Mouse (Mus musculus): ENCODE results near the gene Mrpl32.

The Mrpl32 gene

DNA sequence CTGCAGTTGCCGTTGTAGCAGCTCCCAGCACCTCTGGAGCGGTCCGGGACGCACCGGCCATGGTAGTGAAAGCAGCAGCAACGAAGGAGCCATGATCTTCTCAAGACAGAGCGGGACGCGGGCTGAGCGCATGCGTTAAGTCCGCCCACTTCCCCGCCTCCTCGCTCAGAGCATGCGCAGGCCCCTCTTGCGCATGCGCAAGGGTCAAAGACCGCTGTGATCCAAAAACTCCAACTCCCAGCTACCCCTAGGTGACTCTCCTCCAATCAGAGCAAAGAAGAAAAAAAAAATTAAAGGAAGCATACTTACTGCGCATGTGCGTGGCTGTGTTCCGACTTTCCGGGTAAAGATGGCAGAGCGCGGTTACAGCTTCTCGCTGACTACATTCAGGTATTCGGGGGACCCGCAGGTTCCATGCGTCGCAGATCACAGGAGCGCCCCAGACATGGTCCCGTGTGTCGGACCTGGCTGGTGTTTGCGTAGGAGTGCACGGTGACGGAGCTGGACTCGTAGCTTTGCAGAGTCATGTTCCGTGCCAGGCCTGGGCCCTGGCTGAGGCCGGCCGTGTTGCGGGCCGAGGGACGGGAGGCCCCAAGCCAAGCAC lies at the start of gene Mrpl32, which contains the start of gene Psma2:
Gene Mrpl32 (minus strand): TSS at position 240 of the 604 bp plus-strand sequence.
Gene Psma2 (plus strand): TSS at position 315 of the 604 bp plus-strand sequence.
- peak; percentile 98 for DNase-seq

DNA sequence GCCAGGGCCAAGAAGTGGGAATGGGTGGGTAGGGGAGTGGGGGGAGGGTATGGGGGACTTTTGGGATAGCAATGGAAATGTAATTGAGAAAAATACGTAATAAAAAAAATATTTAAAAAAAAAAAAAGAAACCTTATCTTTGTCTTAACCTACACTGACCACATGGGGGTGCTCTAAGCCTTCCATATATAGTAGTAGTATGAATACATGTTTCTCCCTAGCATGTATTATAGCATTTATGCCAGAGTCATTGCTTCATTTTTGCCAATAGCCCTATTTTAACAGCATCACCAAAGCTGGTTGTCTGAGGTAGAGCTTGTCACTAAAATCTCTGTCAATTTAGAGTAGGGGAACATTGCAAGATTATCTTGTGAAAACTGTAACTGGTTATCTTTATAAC lies 36.3 kb upstream of the Mrpl32 start:
- DNase-seq, result no peak

DNA sequence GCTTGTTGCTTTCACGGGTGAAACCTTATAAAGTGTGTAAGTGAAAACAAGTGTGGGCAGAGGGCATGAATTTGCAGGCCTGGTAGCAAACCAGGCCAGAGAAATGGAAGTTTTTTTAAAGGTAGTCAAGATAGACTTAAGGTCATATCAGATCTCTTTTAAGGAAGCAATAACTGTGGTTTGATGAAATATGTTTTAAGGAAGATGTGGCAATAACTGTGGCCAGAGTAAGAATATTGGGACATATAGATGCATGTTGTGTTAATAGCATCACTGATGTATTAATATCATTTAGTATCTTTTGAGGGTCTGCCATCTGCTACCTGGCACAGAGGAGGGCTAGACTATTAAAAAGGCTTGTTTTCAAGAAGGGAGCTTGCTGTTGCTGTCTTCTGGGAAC lies 27.0 kb upstream of the Mrpl32 start:
- DNase-seq, result no peak

DNA sequence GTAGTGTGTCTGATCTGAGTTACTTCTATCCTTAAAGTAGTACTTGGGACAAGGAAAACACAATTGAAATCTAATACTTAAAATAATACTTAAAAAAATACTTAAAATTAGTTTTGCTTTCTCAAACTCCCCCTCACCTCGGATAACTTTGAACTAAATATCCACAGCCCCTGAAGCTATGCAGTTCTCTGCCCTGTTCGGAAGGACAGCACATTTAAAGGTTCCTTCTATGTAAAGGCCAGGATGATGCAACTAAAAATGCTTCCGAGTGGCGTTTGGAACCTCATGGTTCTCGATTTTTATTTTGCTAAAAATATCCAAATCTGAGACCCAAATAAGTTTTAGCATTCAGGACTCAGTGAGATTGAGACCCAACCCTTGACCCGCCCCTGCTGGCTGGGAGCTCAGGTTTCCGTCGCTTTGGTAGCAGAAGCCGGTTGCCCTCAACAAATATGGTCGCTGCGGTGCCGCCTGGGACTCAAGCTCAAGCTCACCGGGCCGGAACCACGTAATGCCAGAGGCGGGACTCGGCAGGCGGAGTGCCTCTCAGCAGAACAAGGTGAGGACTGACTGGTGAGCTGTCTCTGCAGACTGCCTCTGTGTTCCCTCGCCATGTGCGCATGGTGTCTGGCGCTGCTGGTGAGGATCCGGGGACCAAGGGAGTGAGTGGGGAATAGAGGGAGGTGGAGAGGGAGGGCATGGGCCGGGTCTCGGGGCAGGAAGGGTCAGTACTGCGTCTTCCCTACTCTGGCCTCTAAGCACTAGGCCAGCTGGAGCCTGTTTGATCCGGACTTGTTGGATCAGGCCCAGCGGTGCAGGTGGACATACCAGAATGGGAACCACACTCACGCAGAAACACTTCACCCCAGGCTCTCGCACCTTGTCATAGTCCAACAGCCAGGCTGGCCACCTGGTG lies 17.0 kb upstream of the Mrpl32 start, which contains the start of gene AW209491:
Gene AW209491 (plus strand): TSS at position 429 of the 916 bp plus-strand sequence.
- peak; percentile 93 for DNase-seq

DNA sequence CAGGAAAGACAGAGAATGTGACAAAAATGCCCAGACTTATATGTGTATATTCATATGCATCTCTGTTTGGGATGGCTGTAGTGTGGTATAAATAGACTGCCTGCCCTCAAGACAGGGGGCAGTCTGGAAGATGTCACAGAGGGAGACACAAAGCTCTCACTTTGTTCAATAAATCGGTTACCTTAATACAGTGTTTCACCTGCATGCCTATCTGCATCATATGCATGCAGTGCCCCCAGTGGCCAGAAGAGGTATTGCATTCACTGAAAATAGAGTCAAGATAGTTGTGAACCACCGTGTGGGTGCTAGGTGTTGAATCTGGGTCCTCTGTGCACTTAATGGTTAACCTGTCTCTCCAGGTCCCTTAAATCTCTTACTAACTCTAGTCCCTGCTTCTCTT lies 5.8 kb upstream of the Mrpl32 start:
- peak; percentile 47 for DNase-seq

DNA sequence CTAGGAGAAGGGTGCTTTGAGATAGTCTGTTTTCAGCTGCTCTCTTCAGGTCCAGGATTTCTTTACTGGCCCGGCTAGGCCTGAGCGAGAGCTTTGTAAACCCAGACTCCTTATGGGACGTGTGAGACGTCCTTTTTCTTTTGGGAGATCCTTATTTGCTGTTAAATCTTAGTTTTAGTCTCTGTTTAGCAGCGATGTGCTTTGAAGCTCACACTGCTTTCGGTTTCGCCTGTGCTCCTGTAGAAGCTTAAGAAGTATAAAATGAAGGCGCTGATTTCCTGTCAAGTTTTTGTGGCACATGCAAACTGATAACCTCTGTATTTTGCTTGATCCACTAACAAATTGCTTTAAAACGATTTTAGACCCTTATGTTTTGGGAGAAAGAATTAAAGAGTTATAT lies 588 bp upstream of the Mrpl32 start:
- DNase-seq, result no peak

DNA sequence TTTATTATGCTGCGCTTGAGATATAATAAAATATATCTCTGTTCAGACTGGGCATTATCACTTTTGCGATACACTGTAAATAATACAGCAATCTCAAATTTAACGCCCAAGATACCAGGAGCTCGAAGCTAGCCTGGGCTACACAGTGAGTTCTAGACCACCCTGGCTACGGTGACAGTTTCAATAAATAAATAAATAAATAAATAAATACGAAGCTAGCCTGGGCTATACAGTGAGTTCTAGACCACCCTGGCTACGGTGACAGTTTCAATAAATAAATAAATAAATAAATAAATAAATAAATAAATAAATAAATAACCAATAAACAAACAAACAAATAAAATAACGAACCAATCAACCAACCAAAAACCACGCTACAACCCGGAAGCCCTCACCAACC lies 502 bp downstream of the Mrpl32 start:
- no peak for DNase-seq

DNA sequence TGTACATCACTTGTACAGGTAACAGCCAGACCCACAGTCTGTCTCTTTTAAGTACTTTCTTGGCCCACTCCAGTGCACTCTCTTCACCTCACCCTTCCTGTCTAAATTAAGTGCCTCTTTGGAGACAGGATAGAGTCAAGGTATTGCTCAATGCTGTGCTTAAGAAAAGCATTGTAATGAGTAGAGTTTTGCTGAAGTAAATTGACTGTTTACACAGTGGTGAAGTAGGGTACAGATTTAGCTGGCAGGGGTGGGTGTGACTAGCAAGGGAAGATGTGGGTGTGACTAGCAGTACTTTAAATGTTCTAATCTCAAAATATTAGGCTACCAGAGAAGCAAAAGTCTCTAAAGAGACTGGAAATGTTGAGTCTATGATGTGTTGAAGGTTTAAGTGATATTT lies 5.3 kb downstream of the Mrpl32 start:
- DNase-seq, result no peak

DNA sequence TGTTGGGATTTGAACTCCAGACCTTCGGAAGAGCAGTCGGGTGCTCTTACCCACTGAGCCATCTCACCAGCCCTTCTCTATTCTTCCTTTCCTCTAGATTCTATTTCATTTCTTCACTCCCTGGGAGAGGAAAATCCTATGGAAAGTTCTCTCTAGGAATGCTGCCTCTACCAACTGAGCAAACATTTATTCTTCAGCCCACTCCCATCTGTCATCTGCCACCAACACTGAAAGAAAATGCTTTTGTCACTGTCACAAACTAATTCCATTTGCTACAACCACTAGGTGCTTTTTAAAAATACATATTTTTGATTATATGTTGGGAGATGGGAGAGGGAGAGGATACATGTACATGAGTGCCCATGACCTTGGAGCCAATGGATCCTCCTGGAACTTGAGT lies 10.2 kb downstream of the Mrpl32 start:
- no peak for DNase-seq

DNA sequence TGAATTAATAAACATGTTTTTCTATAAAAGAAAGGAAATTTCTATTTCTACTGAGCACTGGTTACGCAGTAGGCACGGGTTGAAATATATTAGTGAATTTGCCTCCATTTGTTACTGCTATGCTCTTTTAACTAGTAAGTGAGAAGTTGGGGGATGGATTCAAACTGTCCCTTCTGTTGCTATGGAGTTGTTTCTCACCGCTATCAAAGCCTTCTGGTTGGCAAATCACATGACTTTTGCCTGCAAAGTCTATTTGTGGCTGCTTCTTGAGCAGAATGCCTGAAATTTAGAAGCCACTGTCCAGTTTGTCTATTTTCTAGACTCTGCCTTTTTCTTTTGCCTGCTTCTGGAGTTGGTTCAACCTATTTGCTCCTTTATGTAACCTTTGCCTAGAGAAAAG lies 32.6 kb downstream of the Mrpl32 start:
- DNase-seq, result no peak

DNA sequence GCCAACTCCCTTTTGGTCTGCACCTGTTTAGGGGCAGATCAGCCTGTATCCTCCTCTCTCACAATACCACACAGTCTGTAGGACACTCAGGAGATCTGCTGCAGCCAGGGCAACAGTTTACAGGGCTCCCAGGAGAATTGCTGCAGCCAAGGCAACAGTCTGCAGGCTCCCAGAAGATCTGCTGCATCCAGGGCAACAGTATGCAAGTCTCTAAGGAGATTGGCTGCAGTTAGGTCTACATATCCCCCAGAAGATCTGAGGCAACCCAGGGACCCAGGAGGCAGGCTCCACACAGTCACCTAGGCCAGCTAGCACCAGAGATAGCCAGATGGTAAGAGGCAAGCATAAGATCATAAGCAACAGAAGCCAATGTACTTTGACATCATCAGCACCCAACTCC lies 38.8 kb downstream of the Mrpl32 start:
- DNase-seq, result no peak

DNA sequence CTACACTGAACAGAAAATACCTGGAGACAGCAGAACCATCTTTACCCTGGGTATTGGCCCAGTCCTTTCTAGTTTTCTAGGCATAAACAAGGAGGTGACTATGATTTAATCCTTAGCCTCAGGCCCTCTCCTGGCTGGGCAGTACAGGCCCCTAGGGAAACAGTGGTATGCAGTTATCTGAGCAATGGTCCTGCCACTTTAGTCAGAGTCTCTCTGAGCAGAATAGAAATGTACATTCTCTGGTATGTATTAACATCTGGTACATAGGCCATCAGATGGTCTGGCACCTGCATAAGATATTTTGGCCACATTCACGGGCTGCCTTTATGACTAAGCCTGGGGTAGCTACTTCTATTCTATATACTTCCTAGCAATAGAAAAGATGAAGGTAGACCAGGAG lies 51.6 kb downstream of the Mrpl32 start:
- no peak for DNase-seq

All from cerebellum, adult 11 months (tissue).